Mouse (Mus musculus) gastrocnemius, adult 18-20 months (tissue): ENCODE data around the gene Tpk1. TPM values are rescaled to one million over a fixed set of nuclear protein-coding genes. Genes with fewer than 3 reads are reported as not detected.
"Not testable (repeated sequence)": the region's sequence is repeated elsewhere in the genome, so short reads cannot be mapped to it uniquely, and the experiment has no call there.

Experiments used
- DNase-seq: peaks from one replicate; pipeline ENCODE4 v3.0.0; 2021; ENCODE audit warnings: low spot score
- total RNA-seq, 2 experiments: library from RNA; stranded (reverse); gene quantifications; 2 replicates each; pipeline ENCODE4 v1.2.3; 2021

The Tpk1 gene
- total RNA-seq, 2 experiments from 2014 or later = 0.64 to 0.81 TPM

GRCm38 (mm10) chr6:43528996-43529395 lies 137.1 kb downstream of the Tpk1 start:
- no peak for DNase-seq

- no peak for DNase-seq
Observed at GRCm38 (mm10) chr6:43525028-43525427, 141.1 kb downstream of the Tpk1 start.

GRCm38 (mm10) chr6:43522046-43522445 lies 144.0 kb downstream of the Tpk1 start:
- no peak for DNase-seq

GRCm38 (mm10) chr6:43520218-43520617 lies 145.9 kb downstream of the Tpk1 start:
- DNase-seq = no peak

- no peak for DNase-seq
Observed at GRCm38 (mm10) chr6:43518378-43518777, 147.7 kb downstream of the Tpk1 start.

- DNase-seq = no peak
Observed at GRCm38 (mm10) chr6:43517316-43517655, 148.8 kb downstream of the Tpk1 start.

GRCm38 (mm10) chr6:43516593-43517315 lies 149.3 kb downstream of the Tpk1 start:
- DNase-seq = no peak

- DNase-seq = not testable (repeated sequence)
Observed at GRCm38 (mm10) chr6:43506686-43507385, 159.2 kb downstream of the Tpk1 start.

- DNase-seq = no peak
Observed at GRCm38 (mm10) chr6:43504609-43505230, 161.4 kb downstream of the Tpk1 start.

- no peak for DNase-seq
Observed at GRCm38 (mm10) chr6:43492367-43492766, 173.7 kb downstream of the Tpk1 start.

- DNase-seq = no peak
Observed at GRCm38 (mm10) chr6:43486691-43487090, 179.4 kb downstream of the Tpk1 start.

GRCm38 (mm10) chr6:43480687-43481086 lies 185.4 kb downstream of the Tpk1 start:
- no peak for DNase-seq

GRCm38 (mm10) chr6:43478810-43479209 lies 187.3 kb downstream of the Tpk1 start:
- no peak for DNase-seq

- no peak for DNase-seq
Observed at GRCm38 (mm10) chr6:43476406-43476805, 189.7 kb downstream of the Tpk1 start.

GRCm38 (mm10) chr6:43475921-43476320 lies 190.2 kb downstream of the Tpk1 start:
- no peak for DNase-seq

GRCm38 (mm10) chr6:43471556-43471955 lies 194.5 kb downstream of the Tpk1 start:
- DNase-seq = no peak

- DNase-seq = no peak
Observed at GRCm38 (mm10) chr6:43468821-43469594, 197.1 kb downstream of the Tpk1 start.

GRCm38 (mm10) chr6:43462849-43463369 lies 203.2 kb downstream of the Tpk1 start:
- no peak for DNase-seq

- no peak for DNase-seq
Observed at GRCm38 (mm10) chr6:43462189-43462848, 203.8 kb downstream of the Tpk1 start.

GRCm38 (mm10) chr6:43459082-43459481 lies 207.0 kb downstream of the Tpk1 start:
- DNase-seq = no peak

GRCm38 (mm10) chr6:43457989-43458388 lies 208.1 kb downstream of the Tpk1 start:
- no peak for DNase-seq
